Mouse (Mus musculus) heart, embryonic 16.5 days (tissue): Measurements from ENCODE around the gene Nr5a2. TPM values are rescaled to one million over a fixed set of nuclear protein-coding genes. Genes with fewer than 3 reads are reported as not detected.

Experiments used
- ATAC-seq: fragments of 200-750 bp; cut with Nextera tagmentation; replicated peaks from 2 replicates; pipeline ENCODE4 v1.8.0; 2017; ENCODE audit warnings: moderate number of reproducible peaks; ENCODE audit not compliant: insufficient read depth, low FRiP score; ENCODE audit errors: extremely low read depth
- H3K27ac ChIP-seq: fragments of 300-500 bp; sonication (generic); 2 replicates; pipeline ENCODE4 v1.5.1; 2014; ENCODE audit warnings: mild to moderate bottlenecking, low read length, control low read depth, moderate library complexity
- H3K27me3 ChIP-seq: fragments of 300-500 bp; sonication (generic); 2 replicates; pipeline ENCODE4 v1.6.1; 2014; ENCODE audit warnings: low read length, mixed read lengths; ENCODE audit not compliant: control insufficient read depth, insufficient read depth
- H3K36me3 ChIP-seq: fragments of 300-500 bp; sonication (generic); 2 replicates; pipeline ENCODE4 v1.6.1; 2014; ENCODE audit not compliant: control insufficient read depth, insufficient read depth
- H3K4me1 ChIP-seq: fragments of 300-500 bp; sonication (generic); 2 replicates; pipeline ENCODE4 v1.6.1; 2014; ENCODE audit warnings: low read length, mixed read lengths; ENCODE audit not compliant: control insufficient read depth, insufficient read depth
- H3K4me2 ChIP-seq: fragments of 300-500 bp; sonication (generic); 2 replicates; pipeline ENCODE4 v1.6.1; 2014; ENCODE audit warnings: low read depth, mild to moderate bottlenecking, control low read depth, low read length
- H3K4me3 ChIP-seq: fragments of 300-500 bp; sonication (generic); 2 replicates; pipeline ENCODE4 v1.5.1; 2014; ENCODE audit warnings: mild to moderate bottlenecking, control low read depth, low read length
- H3K9ac ChIP-seq: fragments of 300-500 bp; sonication (generic); 2 replicates; pipeline ENCODE4 v1.6.1; 2014; ENCODE audit warnings: low read length, control low read depth
- H3K9me3 ChIP-seq: fragments of 300-500 bp; sonication (generic); replicated peaks from 2 replicates; pipeline ENCODE4 v1.6.1; 2016; ENCODE audit warnings: low read length; ENCODE audit not compliant: control insufficient read depth
- WGBS: fragments of 180-500 bp; shearing (Covaris S2); extraction: QIAGEN DNeasy Blood & Tissue Kit; methylation state at CpG from one replicate; pipeline ENCODE4 v1.1.7; 2014; 5-methylcytosine and 5-hydroxymethylcytosine counted together
- polyA plus RNA-seq: library from polyadenylated mRNA; unstranded; fragments of >200 nt; fragmentation: Nextera tagmentation; extraction: Ambion mirVana; gene quantifications from 2 replicates; pipeline ENCODE4 v1.2.1, GENCODE M21; 2015

Nr5a2 gene
- polyA plus RNA-seq, 1 experiment from 2014 or later, result 0.50 TPM

GRCm38 (mm10) chr1:136856104-136856503, 104.1 kb downstream of the Nr5a2 start:
- peaks cover 4% of the 10 kb centered on the region; the same call in 1 of the 2 replicates for H3K4me1 ChIP-seq
- no peak overlapping the region for H3K4me2 ChIP-seq
- 89% methylated on average over 3 of the region's 3 CpGs for WGBS
- ATAC-seq, result no peak
- no peaks in the 10 kb centered on the region for H3K36me3 ChIP-seq
- H3K9ac ChIP-seq, result no peak overlapping the region
- H3K4me3 ChIP-seq, result no peak overlapping the region
- H3K27ac ChIP-seq, result no peak overlapping the region
- H3K27me3 ChIP-seq, result no peaks in the 10 kb centered on the region
- H3K9me3 ChIP-seq, result no peaks in the 10 kb centered on the region; the same call in 1 of the 2 replicates

- Histone ChIP-seq H3K9me3 (no peaks in the 10 kb centered on the region), H3K27ac (no peak overlapping the region), H3K4me3 (no peak overlapping the region), H3K9ac (no peak overlapping the region), H3K27me3 (no peaks in the 10 kb centered on the region), H3K36me3 (no peaks in the 10 kb centered on the region), H3K4me2 (no peak overlapping the region), H3K4me1 (no peaks in the 10 kb centered on the region)
- 80% methylated on average over 6 of the region's 6 CpGs for WGBS
- ATAC-seq, result no peak
These were observed 111.5 kb downstream of the Nr5a2 start for GRCm38 (mm10) chr1:136848791-136849190.

GRCm38 (mm10) chr1:136846081-136846480, 114.2 kb downstream of the Nr5a2 start:
- no peaks in the 10 kb centered on the region for H3K36me3 ChIP-seq
- no peak overlapping the region for H3K9ac ChIP-seq
- H3K9me3 ChIP-seq, result no peaks in the 10 kb centered on the region
- 65% methylated on average over 2 of the region's 2 CpGs for WGBS
- no peak overlapping the region for H3K4me3 ChIP-seq
- no peak for ATAC-seq
- H3K27me3 ChIP-seq, result no peaks in the 10 kb centered on the region
- no peak overlapping the region for H3K4me2 ChIP-seq
- H3K27ac ChIP-seq, result no peak overlapping the region
- no peaks in the 10 kb centered on the region for H3K4me1 ChIP-seq

GRCm38 (mm10) chr1:136845341-136845740, 114.9 kb downstream of the Nr5a2 start:
- no peak overlapping the region for H3K27ac ChIP-seq
- H3K9me3 ChIP-seq, result no peaks in the 10 kb centered on the region
- no peak overlapping the region for H3K4me2 ChIP-seq
- no peak overlapping the region for H3K4me3 ChIP-seq
- H3K36me3 ChIP-seq, result no peaks in the 10 kb centered on the region
- H3K4me1 ChIP-seq, result no peaks in the 10 kb centered on the region
- 79% methylated on average over 9 of the region's 9 CpGs for WGBS
- H3K9ac ChIP-seq, result no peak overlapping the region
- no peaks in the 10 kb centered on the region for H3K27me3 ChIP-seq
- ATAC-seq, result no peak

- WGBS, result 60% methylated on average over 7 of the region's 7 CpGs
- no peaks in the 10 kb centered on the region for H3K27me3 ChIP-seq
- ATAC-seq, result no peak
These were observed 119.7 kb downstream of the Nr5a2 start for GRCm38 (mm10) chr1:136840512-136840911.

GRCm38 (mm10) chr1:136839202-136839601, 121.0 kb downstream of the Nr5a2 start:
- no peak overlapping the region for H3K4me2 ChIP-seq
- no peaks in the 10 kb centered on the region for H3K4me1 ChIP-seq
- 65% methylated on average over 10 of the region's 10 CpGs for WGBS
- no peaks in the 10 kb centered on the region for H3K36me3 ChIP-seq
- no peak for ATAC-seq
- H3K27ac ChIP-seq, result no peak overlapping the region
- no peaks in the 10 kb centered on the region for H3K9me3 ChIP-seq
- H3K27me3 ChIP-seq, result no peaks in the 10 kb centered on the region
- no peak overlapping the region for H3K9ac ChIP-seq
- H3K4me3 ChIP-seq, result no peak overlapping the region

More at GRCm38 (mm10) chr1:136840512-136840911, 119.7 kb downstream of the Nr5a2 start:
- Histone ChIP-seq H3K27ac (no peak overlapping the region), H3K4me1 (no peaks in the 10 kb centered on the region), H3K36me3 (no peaks in the 10 kb centered on the region), H3K9me3 (no peaks in the 10 kb centered on the region), H3K9ac (no peak overlapping the region), H3K4me3 (no peak overlapping the region), H3K4me2 (no peak overlapping the region)

GRCm38 (mm10) chr1:136832305-136833152, 127.7 kb downstream of the Nr5a2 start:
- ATAC-seq, result no peak; the same call in 1 of the 2 replicates
- peak overlapping the region; percentile 34; the same call in 1 of the 2 replicates for H3K4me2 ChIP-seq
- H3K27me3 ChIP-seq, result no peaks in the 10 kb centered on the region
- WGBS, result 38% methylated on average over 12 of the region's 12 CpGs
- no peak overlapping the region for H3K27ac ChIP-seq
- no peak overlapping the region for H3K9ac ChIP-seq
- peaks cover 3% of the 10 kb centered on the region; the same call in 1 of the 2 replicates for H3K4me1 ChIP-seq
- no peaks in the 10 kb centered on the region for H3K9me3 ChIP-seq
- no peak overlapping the region for H3K4me3 ChIP-seq
- no peaks in the 10 kb centered on the region for H3K36me3 ChIP-seq

GRCm38 (mm10) chr1:136830992-136831391, 129.3 kb downstream of the Nr5a2 start:
- Histone ChIP-seq H3K9me3 (no peaks in the 10 kb centered on the region), H3K4me3 (no peak overlapping the region), H3K27me3 (no peaks in the 10 kb centered on the region), H3K4me1 (peaks cover 3% of the 10 kb centered on the region; the same call in 1 of the 2 replicates), H3K27ac (no peak overlapping the region), H3K9ac (no peak overlapping the region), H3K4me2 (no peak overlapping the region), H3K36me3 (no peaks in the 10 kb centered on the region)
- 87% methylated on average over 6 of the region's 6 CpGs for WGBS
- ATAC-seq, result no peak

GRCm38 (mm10) chr1:136829931-136830330, 130.3 kb downstream of the Nr5a2 start:
- Histone ChIP-seq H3K4me1 (peaks cover 3% of the 10 kb centered on the region; the same call in 1 of the 2 replicates), H3K27ac (no peak overlapping the region), H3K36me3 (no peaks in the 10 kb centered on the region), H3K4me3 (no peak overlapping the region), H3K27me3 (no peaks in the 10 kb centered on the region), H3K9me3 (no peaks in the 10 kb centered on the region), H3K9ac (no peak overlapping the region), H3K4me2 (no peak overlapping the region)
- ATAC-seq, result no peak
- 86% methylated on average over 3 of the region's 3 CpGs for WGBS
